Mouse (Mus musculus): Measurements from ENCODE around the gene Rab3a.

- TF ChIP-seq POLR2A (IDR thresholded peaks at IDR 0.05; ENCODE audit: borderline replicate concordance, extremely low read depth, insufficient read depth, insufficient read length, poor library complexity, severe bottlenecking): no peak
- TF ChIP-seq CTCF (IDR thresholded peaks at IDR 0.05; ENCODE audit: borderline replicate concordance, extremely low read depth, insufficient read depth, insufficient read length): no peak
Measured at GRCm38 (mm10) chr8:70762118-70762517, 7.6 kb downstream of the Rab3a start.
